Mouse (Mus musculus) CH12.LX (cell line): ENCODE measurements around the gene Ssbp3. TPM values are rescaled to one million over a fixed set of nuclear protein-coding genes. Genes with fewer than 3 reads are reported as not detected.

Experiments used
- DNase-seq: peaks from one replicate; pipeline ENCODE4 v3.0.0-alpha.2; 2013; ENCODE audit errors: extremely low read depth
- H3K27ac ChIP-seq: 2 replicates; pipeline ENCODE4 v1.5.1; 2012; ENCODE audit warnings: low read depth, mild to moderate bottlenecking, control low read depth, moderate library complexity; ENCODE audit not compliant: insufficient read depth
- H3K27me3 ChIP-seq: replicated peaks from 2 replicates; pipeline ENCODE3; 2012; ENCODE audit warnings: inconsistent platforms
- H3K36me3 ChIP-seq, 2 experiments: replicated peaks in 1 of 2; 2 replicates each; pipeline versions ENCODE3 to v1.6.1; 2012; ENCODE audit warnings: inconsistent platforms in 1 of 2, low read length in 1 of 2, mild to moderate bottlenecking in 1 of 2, mixed read lengths in 1 of 2, moderate library complexity in 1 of 2; ENCODE audit not compliant: control insufficient read depth in 1 of 2, insufficient read depth in 1 of 2
- H3K4me1 ChIP-seq, 2 experiments: 2 replicates each; pipeline ENCODE4 v1.6.1; 2012; ENCODE audit warnings: inconsistent platforms in 1 of 2, moderate library complexity in 1 of 2; ENCODE audit not compliant: insufficient read depth in 2 of 2, control insufficient read depth in 1 of 2
- H3K4me2 ChIP-seq: 2 replicates; pipeline ENCODE4 v1.6.1; 2012; ENCODE audit warnings: low read depth, mild to moderate bottlenecking, control low read depth; ENCODE audit not compliant: poor library complexity, insufficient read depth, severe bottlenecking
- H3K4me3 ChIP-seq, 3 experiments: fragments of 150-350 bp in 1 of 3; sonication (generic) in 1 of 3; replicated peaks in 1 of 3; 2 replicates each; pipeline versions ENCODE3 to v1.5.1; 2011 to 2012; ENCODE audit warnings: low read depth in 2 of 3, low read length in 2 of 3, mild to moderate bottlenecking in 2 of 3, moderate library complexity in 2 of 3, control low read depth in 1 of 3, improper control_type of control experiment in 1 of 3, inconsistent platforms in 1 of 3, mixed read lengths in 1 of 3; ENCODE audit not compliant: poor library complexity in 1 of 3
- H3K79me2 ChIP-seq: replicated peaks from 2 replicates; pipeline ENCODE4 v1.6.1; 2012; ENCODE audit warnings: mild to moderate bottlenecking, moderate library complexity; ENCODE audit not compliant: control insufficient read depth, poor library complexity, insufficient read depth, severe bottlenecking; ENCODE audit errors: extremely low read depth
- H3K9ac ChIP-seq: 2 replicates; pipeline ENCODE4 v1.6.1; 2012; ENCODE audit warnings: low read depth, mild to moderate bottlenecking, control low read depth, moderate library complexity; ENCODE audit not compliant: insufficient read depth
- H3K9me3 ChIP-seq: replicated peaks from 2 replicates; pipeline ENCODE3; 2012; ENCODE audit warnings: low read length, inconsistent platforms, mixed read lengths
- BHLHE40 ChIP-seq: IDR thresholded peaks from 2 replicates; pipeline ENCODE4 v1.6.1; 2011; ENCODE audit warnings: mild to moderate bottlenecking, low read depth, low read length, improper control_type of control experiment
- CHD1 ChIP-seq: IDR thresholded peaks from 2 replicates; pipeline ENCODE4 v1.6.1; 2012; ENCODE audit warnings: low read depth, low read length, improper control_type of control experiment, inconsistent platforms
- CHD2 ChIP-seq: IDR thresholded peaks from 2 replicates; pipeline ENCODE4 v1.6.1; 2011; ENCODE audit warnings: low read length, improper control_type of control experiment
- CTCF ChIP-seq, 2 experiments: IDR thresholded peaks in 1 of 2; conservative IDR thresholded peaks in 1 of 2; 2 replicates each; pipeline ENCODE4 v1.5.1; 2011 to 2012; ENCODE audit warnings: low read depth in 2 of 2, low read length in 2 of 2, improper control_type of control experiment in 1 of 2, inconsistent platforms in 1 of 2, mild to moderate bottlenecking in 1 of 2, moderate library complexity in 1 of 2
- E2F4 ChIP-seq: IDR thresholded peaks from 2 replicates; pipeline ENCODE4 v1.6.1; 2011; ENCODE audit warnings: low read depth, low read length, improper control_type of control experiment; ENCODE audit not compliant: insufficient replicate concordance
- ELF1 ChIP-seq: IDR thresholded peaks from 2 replicates; pipeline ENCODE4 v1.6.1; 2014; ENCODE audit warnings: low read depth, mild to moderate bottlenecking, inconsistent platforms, low read length, improper control_type of control experiment
- EP300 ChIP-seq: IDR thresholded peaks from 2 replicates; pipeline ENCODE4 v1.6.1; 2011; ENCODE audit warnings: low read length, improper control_type of control experiment
- ETS1 ChIP-seq: conservative IDR thresholded peaks from 2 replicates; pipeline ENCODE4 v1.6.1; 2012; ENCODE audit warnings: low read depth, mild to moderate bottlenecking, inconsistent platforms, low read length, improper control_type of control experiment, moderate library complexity
- GABPA ChIP-seq: IDR thresholded peaks from 2 replicates; pipeline ENCODE4 v1.6.1; 2012; ENCODE audit warnings: low read depth, low read length, improper control_type of control experiment, inconsistent platforms; ENCODE audit not compliant: insufficient replicate concordance
- HCFC1 ChIP-seq: IDR thresholded peaks from 2 replicates; pipeline ENCODE4 v1.6.1; 2012; ENCODE audit warnings: low read depth, mild to moderate bottlenecking, inconsistent platforms, low read length, improper control_type of control experiment
- IRF4 ChIP-seq: IDR thresholded peaks from 2 replicates; pipeline ENCODE4 v1.6.1; 2014; ENCODE audit warnings: low read depth, mild to moderate bottlenecking, inconsistent platforms, low read length, improper control_type of control experiment
- JUN ChIP-seq: IDR thresholded peaks from 2 replicates; pipeline ENCODE4 v1.6.1; 2011; ENCODE audit warnings: low read depth, mild to moderate bottlenecking, low read length, improper control_type of control experiment, moderate library complexity; ENCODE audit not compliant: insufficient read depth
- JUND ChIP-seq: conservative IDR thresholded peaks from 2 replicates; pipeline ENCODE4 v1.6.1; 2011; ENCODE audit warnings: low read depth, low read length, improper control_type of control experiment
- KAT2A ChIP-seq: IDR thresholded peaks from 2 replicates; pipeline ENCODE4 v1.6.1; 2012; ENCODE audit warnings: low read length, improper control_type of control experiment, inconsistent platforms; ENCODE audit not compliant: insufficient replicate concordance
- MAFK ChIP-seq: IDR thresholded peaks from 2 replicates; pipeline ENCODE4 v1.6.1; 2011; ENCODE audit warnings: low read length, improper control_type of control experiment; ENCODE audit not compliant: insufficient replicate concordance
- MAX ChIP-seq: IDR thresholded peaks from 2 replicates; pipeline ENCODE4 v1.6.1; 2011; ENCODE audit warnings: low read length, improper control_type of control experiment
- MAZ ChIP-seq: IDR thresholded peaks from 2 replicates; pipeline ENCODE4 v1.6.1; 2012; ENCODE audit warnings: low read depth, mild to moderate bottlenecking, inconsistent platforms, low read length, improper control_type of control experiment, moderate library complexity
- MEF2A ChIP-seq: IDR thresholded peaks from 2 replicates; pipeline ENCODE4 v1.6.1; 2014; ENCODE audit warnings: low read depth, mild to moderate bottlenecking, inconsistent platforms, low read length, improper control_type of control experiment, borderline replicate concordance
- MXI1 ChIP-seq: IDR thresholded peaks from 2 replicates; pipeline ENCODE4 v1.6.1; 2011; ENCODE audit warnings: mild to moderate bottlenecking, low read depth, low read length, improper control_type of control experiment
- MYC ChIP-seq: IDR thresholded peaks from 2 replicates; pipeline ENCODE4 v1.6.1; 2011; ENCODE audit warnings: low read depth, mild to moderate bottlenecking, improper control_type of control experiment, low read length
- NELFE ChIP-seq: IDR thresholded peaks from 2 replicates; pipeline ENCODE4 v1.6.1; 2011; ENCODE audit warnings: low read depth, low read length, improper control_type of control experiment
- NRF1 ChIP-seq: IDR thresholded peaks from 2 replicates; pipeline ENCODE4 v1.6.1; 2014; ENCODE audit warnings: low read depth, mild to moderate bottlenecking, inconsistent platforms, low read length, improper control_type of control experiment, moderate library complexity
- PAX5 ChIP-seq: IDR thresholded peaks from 2 replicates; pipeline ENCODE4 v1.6.1; 2012; ENCODE audit warnings: low read length, inconsistent platforms, mixed read lengths
- POLR2A ChIP-seq: IDR thresholded peaks from 2 replicates; pipeline ENCODE4 v1.6.1; 2011; ENCODE audit warnings: low read depth, mild to moderate bottlenecking, improper control_type of control experiment, low read length
- POLR2AphosphoS2 ChIP-seq: IDR thresholded peaks from 2 replicates; pipeline ENCODE4 v1.6.1; 2011; ENCODE audit warnings: low read depth, low read length, improper control_type of control experiment
- RAD21 ChIP-seq: IDR thresholded peaks from 2 replicates; pipeline ENCODE4 v1.6.1; 2011; ENCODE audit warnings: low read depth, mild to moderate bottlenecking, low read length, improper control_type of control experiment, moderate library complexity
- RCOR1 ChIP-seq: conservative IDR thresholded peaks from 2 replicates; pipeline ENCODE4 v1.6.1; 2012; ENCODE audit warnings: low read depth, mild to moderate bottlenecking, inconsistent platforms, low read length, improper control_type of control experiment
- SIN3A ChIP-seq: IDR thresholded peaks from 2 replicates; pipeline ENCODE4 v1.6.1; 2012; ENCODE audit warnings: low read length, improper control_type of control experiment, inconsistent platforms
- SMC3 ChIP-seq: IDR thresholded peaks from 2 replicates; pipeline ENCODE4 v1.6.1; 2011; ENCODE audit warnings: low read depth, low read length, improper control_type of control experiment
- TBP ChIP-seq: conservative IDR thresholded peaks from 2 replicates; pipeline ENCODE4 v1.6.1; 2011; ENCODE audit warnings: low read depth, low read length, improper control_type of control experiment
- TCF12 ChIP-seq: IDR thresholded peaks from 2 replicates; pipeline ENCODE4 v1.6.1; 2014; ENCODE audit warnings: low read depth, mild to moderate bottlenecking, inconsistent platforms, low read length, improper control_type of control experiment
- UBTF ChIP-seq: IDR thresholded peaks from 2 replicates; pipeline ENCODE4 v1.6.1; 2012; ENCODE audit warnings: low read depth, mild to moderate bottlenecking, inconsistent platforms, low read length, improper control_type of control experiment, moderate library complexity
- USF1 ChIP-seq: IDR thresholded peaks from 2 replicates; pipeline ENCODE4 v1.6.1; 2014; ENCODE audit warnings: low read depth, mild to moderate bottlenecking, inconsistent platforms, low read length, improper control_type of control experiment
- USF2 ChIP-seq: conservative IDR thresholded peaks from 2 replicates; pipeline ENCODE4 v1.6.1; 2011; ENCODE audit warnings: low read depth, low read length, improper control_type of control experiment
- ZC3H11A ChIP-seq: IDR thresholded peaks from 2 replicates; pipeline ENCODE4 v1.6.1; 2012; ENCODE audit warnings: low read depth, mild to moderate bottlenecking, inconsistent platforms, low read length, improper control_type of control experiment
- ZKSCAN1 ChIP-seq: IDR thresholded peaks from 2 replicates; pipeline ENCODE4 v1.6.1; 2012; ENCODE audit warnings: low read depth, inconsistent platforms, low read length, improper control_type of control experiment, borderline replicate concordance
- ZMIZ1 ChIP-seq: IDR thresholded peaks from 2 replicates; pipeline ENCODE4 v1.6.1; 2012; ENCODE audit warnings: low read depth, mild to moderate bottlenecking, inconsistent platforms, low read length, improper control_type of control experiment
- ZNF384 ChIP-seq: IDR thresholded peaks from 2 replicates; pipeline ENCODE4 v1.6.1; 2012; ENCODE audit warnings: low read depth, low read length, improper control_type of control experiment, inconsistent platforms
- dilution Hi-C: fragments of 300-500 bp; cut with MboI; formaldehyde crosslinking; loops from 2 replicates; pipeline ENCODE4 v1.14.3; 2020; ENCODE audit warnings: low sequenced_read_pairs; ENCODE audit not compliant: extremely low pct_unique_long_range_greater_than_20kb, extremely low pct_ligation_motif_present
- in situ Hi-C: fragments of 300-500 bp; cut with MboI; formaldehyde crosslinking; loops from 3 replicates; pipeline ENCODE4 v1.14.3; 2019; ENCODE audit warnings: low sequenced_read_pairs, low pct_ligation_motif_present, low pct_unique_long_range_greater_than_20kb, mixed read lengths
- polyA plus RNA-seq: library from polyadenylated mRNA; unstranded; fragments of >175 nt; gene quantifications from 2 replicates; pipeline ENCODE4 v1.2.1, GENCODE M21; 2012; ENCODE audit warnings: low read depth; ENCODE audit not compliant: insufficient read length
- total RNA-seq, 2 experiments: library from RNA; depleted of rRNA; stranded (reverse); fragments of 300-350 nt in 1 of 2; fragments of >200 nt in 1 of 2; gene quantifications; 2 replicates each; pipeline ENCODE4 v1.2.3; 2012 to 2014

The Ssbp3 gene
- total and polyA plus RNA-seq, 3 experiments = 32.4 to 129 (median 76.5) TPM

- H3K79me2 ChIP-seq = peaks cover 7% of the 10 kb centered on the region
- in situ Hi-C loops (loop anchor here (10.0 kb wide), 1 partner anchor 134 kb away; no protein-coding TSS in a partner anchor), dilution Hi-C loops (no loop called here)
- peaks cover 56 to 100% of the 10 kb centered on the region in 2 experiments for H3K4me1 ChIP-seq
- peak overlapping the region; percentile 31; the same call in 1 of the 2 replicates for H3K9ac ChIP-seq
- TF ChIP-seq KAT2A (no peak), RCOR1 (no peak; the same call in 1 of the 2 replicates), SIN3A (peak; percentile 66; the same call in 1 of the 2 replicates), ZKSCAN1 (no peak), CTCF (conservative IDR thresholded peaks at IDR 0.05 in 1 of 2, IDR thresholded peaks at IDR 0.05 in 1 of 2; ENCODE audit: low read depth in 2 of 2, low read length in 2 of 2) (no peak), MAFK (no peak), ELF1 (no peak; the same call in 1 of the 2 replicates), EP300 (peak; percentile 88), ZC3H11A (no peak), CHD2 (peak; percentile 60; the same call in 1 of the 2 replicates), CHD1 (peak; percentile 97; the same call in 1 of the 2 replicates), MAX (peak; percentile 45; the same call in 1 of the 2 replicates), NELFE (no peak), ETS1 (peak; percentile 97), JUN (peak; percentile 78), HCFC1 (no peak), USF1 (no peak), UBTF (no peak), TCF12 (peak; percentile 64; the same call in 1 of the 2 replicates), IRF4 (peak; percentile 83), ZMIZ1 (no peak), RAD21 (no peak; the same call in none of the 2 replicates), NRF1 (no peak), MAZ (no peak), JUND (peak; percentile 68; the same call in 1 of the 2 replicates), PAX5 (no peak), E2F4 (no peak), POLR2AphosphoS2 (no peak), SMC3 (no peak), TBP (no peak), USF2 (no peak), BHLHE40 (peak; percentile 69), MEF2A (peak; percentile 99), MXI1 (0 out of 2 replicates have a peak, but pooled peaks have one; percentile 57), ZNF384 (no peak), GABPA (no peak), MYC (peak; percentile 78), POLR2A (no peak)
- H3K27ac ChIP-seq = peak overlapping the region; percentile 78
- H3K27me3 ChIP-seq = no peaks in the 10 kb centered on the region
- DNase-seq = peak; percentile 95
- peaks cover 8 to 43% of the 10 kb centered on the region in 2 experiments for H3K36me3 ChIP-seq
- H3K4me2 ChIP-seq = peak overlapping the region; percentile 38; the same call in 1 of the 2 replicates
- H3K4me3 ChIP-seq = no peak overlapping the region
- no peaks in the 10 kb centered on the region for H3K9me3 ChIP-seq
Measured at GRCm38 (mm10) chr4:106968910-106969309, 58.4 kb downstream of the Ssbp3 start.
